Comparison of ENCODE assay signal across 12 mouse cellular contexts in the genomic region with DNA sequence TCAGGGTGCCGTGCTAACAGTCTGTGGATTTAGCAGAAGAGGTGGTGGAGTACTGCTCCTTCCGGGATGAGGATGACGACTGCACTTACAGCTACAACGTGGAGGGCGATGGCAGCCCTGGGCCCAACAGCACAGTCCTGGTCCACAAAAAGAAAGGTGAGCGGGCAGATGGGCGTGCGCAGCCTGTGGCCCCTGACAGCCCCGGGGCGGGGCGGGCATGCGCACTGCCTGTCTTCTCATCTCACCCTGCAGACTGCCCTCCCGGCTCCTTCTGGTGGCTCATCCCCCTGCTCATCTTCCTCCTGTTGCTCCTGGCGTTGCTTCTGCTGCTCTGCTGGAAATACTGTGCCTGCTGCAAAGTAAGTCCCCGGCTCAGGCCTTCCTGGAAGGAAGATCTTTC. TPM values are rescaled to one million over a fixed set of nuclear protein-coding genes. Genes with fewer than 3 reads are reported as not detected.
DNase-seq lines count a peak whose midpoint lies in the region; ATAC-seq and TF ChIP-seq lines count a peak whose summit lies in the region.
"Had no signal": no experiment of that assay in that cellular context is flagged by ENCODE, and none has a peak within 500 bp of the region (broad histone marks: within the 10 kb centered on the region; RNA-seq: fewer than 3 reads in every experiment).

No protein-coding gene starts in this region.

- no peaks in the 10 kb centered on the region; the same call in 1 of the 2 replicates for H3K4me1 ChIP-seq in heart, embryonic 13.5 days
- H3K4me1 ChIP-seq in midbrain, embryonic 11.5 days (ENCODE audit: control insufficient read depth, insufficient read depth, low read length) = no peaks in the 10 kb centered on the region
- no peaks in the 10 kb centered on the region for H3K4me1 ChIP-seq in midbrain, embryonic 14.5 days (ENCODE audit: control insufficient read depth, insufficient read depth, low read length)
- H3K4me1 ChIP-seq in intestine, embryonic 15.5 days (replicated peaks) = 0 out of 2 replicates have a peak, but pooled peaks cover 3% of the 10 kb centered on the region
- no peaks in the 10 kb centered on the region for H3K4me1 ChIP-seq in midbrain, embryonic 13.5 days (replicated peaks)
- no peaks in the 10 kb centered on the region for H3K4me1 ChIP-seq in thymus, adult 2 months (replicated peaks; ENCODE audit: control insufficient read depth, insufficient read depth, low read length)

- no peak for ATAC-seq in heart, embryonic 13.5 days (ENCODE audit: extremely low read depth, insufficient number of reproducible peaks, low FRiP score, low TSS enrichment)
- no peak for ATAC-seq in midbrain, embryonic 11.5 days (ENCODE audit: low FRiP score)
- no peak for ATAC-seq in midbrain, embryonic 14.5 days (ENCODE audit: low FRiP score, low TSS enrichment)
- ATAC-seq in intestine, embryonic 15.5 days = 0 out of 2 replicates have a peak, but pooled peaks have one; percentile 17
- no peak for ATAC-seq in midbrain, embryonic 13.5 days
- ATAC-seq: CD4-positive, CD25-positive, alpha-beta regulatory T cell, adult 4 months had no signal

- no peak overlapping the region for H3K27ac ChIP-seq in heart, embryonic 13.5 days (replicated peaks)
- H3K27ac ChIP-seq in midbrain, embryonic 11.5 days (ENCODE audit: low read depth, low read length) = no peak overlapping the region
- H3K27ac ChIP-seq in midbrain, embryonic 14.5 days (replicated peaks; ENCODE audit: low read depth, low read length) = no peak overlapping the region
- no peak overlapping the region for H3K27ac ChIP-seq in intestine, embryonic 15.5 days
- H3K27ac ChIP-seq in midbrain, embryonic 13.5 days = no peak overlapping the region
- no peak overlapping the region for H3K27ac ChIP-seq in thymus, adult 2 months (ENCODE audit: control insufficient read depth, insufficient read depth, low read length)

- peaks cover 58% of the 10 kb centered on the region for H3K27me3 ChIP-seq in heart, embryonic 13.5 days (replicated peaks)
- H3K27me3 ChIP-seq in midbrain, embryonic 11.5 days (ENCODE audit: control insufficient read depth, insufficient read depth, low read length) = no peaks in the 10 kb centered on the region
- no peaks in the 10 kb centered on the region for H3K27me3 ChIP-seq in midbrain, embryonic 14.5 days (ENCODE audit: control insufficient read depth, insufficient read depth, low read length)
- H3K27me3 ChIP-seq in intestine, embryonic 15.5 days (replicated peaks) = no peaks in the 10 kb centered on the region
- H3K27me3 ChIP-seq in midbrain, embryonic 13.5 days = peaks cover 4% of the 10 kb centered on the region; the same call in 1 of the 2 replicates
- H3K27me3 ChIP-seq in thymus, adult 2 months (ENCODE audit: control insufficient read depth, insufficient read depth, low read length) = no peaks in the 10 kb centered on the region; the same call in 1 of the 2 replicates

- no peaks in the 10 kb centered on the region for H3K36me3 ChIP-seq in heart, embryonic 13.5 days
- no peaks in the 10 kb centered on the region for H3K36me3 ChIP-seq in midbrain, embryonic 11.5 days (ENCODE audit: control insufficient read depth, insufficient read depth, low read length)
- no peaks in the 10 kb centered on the region for H3K36me3 ChIP-seq in midbrain, embryonic 14.5 days (ENCODE audit: control insufficient read depth, insufficient read depth, low read length)
- H3K36me3 ChIP-seq in intestine, embryonic 15.5 days = no peaks in the 10 kb centered on the region
- no peaks in the 10 kb centered on the region for H3K36me3 ChIP-seq in midbrain, embryonic 13.5 days
- H3K36me3 ChIP-seq in thymus, adult 2 months (ENCODE audit: control insufficient read depth, insufficient read depth, low read length) = no peaks in the 10 kb centered on the region

- TF ChIP-seq POLR2A in thymus, adult 2 months (IDR thresholded peaks at IDR 0.05; ENCODE audit: control insufficient read depth, extremely low read depth, insufficient read depth, low read length, poor library complexity) = no peak

- no peaks in the 10 kb centered on the region for H3K9me3 ChIP-seq in heart, embryonic 13.5 days
- H3K9me3 ChIP-seq in midbrain, embryonic 11.5 days (ENCODE audit: control insufficient read depth, low read length) = no peaks in the 10 kb centered on the region
- H3K9me3 ChIP-seq in midbrain, embryonic 14.5 days (ENCODE audit: control insufficient read depth, low read length) = no peaks in the 10 kb centered on the region
- H3K9me3 ChIP-seq in intestine, embryonic 15.5 days = no peaks in the 10 kb centered on the region
- no peaks in the 10 kb centered on the region for H3K9me3 ChIP-seq in midbrain, embryonic 13.5 days

- H3K4me3 ChIP-seq in heart, embryonic 13.5 days = peak overlapping the region; percentile 37
- H3K4me3 ChIP-seq in midbrain, embryonic 11.5 days (ENCODE audit: low read depth, low read length) = no peak overlapping the region
- H3K4me3 ChIP-seq in midbrain, embryonic 14.5 days (replicated peaks; ENCODE audit: low read depth, low read length) = no peak overlapping the region
- 0 out of 2 replicates have a peak overlapping the region, but pooled peaks have one; percentile 1 for H3K4me3 ChIP-seq in intestine, embryonic 15.5 days (replicated peaks)
- no peak overlapping the region for H3K4me3 ChIP-seq in midbrain, embryonic 13.5 days (replicated peaks)
- H3K4me3 ChIP-seq in thymus, adult 2 months (ENCODE audit: control insufficient read depth, insufficient read depth, low read length) = no peak overlapping the region

- WGBS in heart, embryonic 13.5 days = 29% methylated on average over 15 of the region's 15 CpGs
- 30% methylated on average over 15 of the region's 15 CpGs for WGBS in midbrain, embryonic 11.5 days
- WGBS in midbrain, embryonic 14.5 days = 35% methylated on average over 15 of the region's 15 CpGs
- 28% methylated on average over 15 of the region's 15 CpGs for WGBS in intestine, embryonic 15.5 days
- WGBS in midbrain, embryonic 13.5 days = 32% methylated on average over 15 of the region's 15 CpGs
- 75% methylated on average over 15 of the region's 15 CpGs for WGBS in thymus, adult 2 months

- no peak for TF ChIP-seq CTCF in thymus, adult 2 months (IDR thresholded peaks at IDR 0.05; ENCODE audit: borderline replicate concordance, control insufficient read depth, extremely low read depth, insufficient read depth, low read length, poor library complexity)

- peak overlapping the region; percentile 60; the same call in 1 of the 2 replicates for H3K9ac ChIP-seq in heart, embryonic 13.5 days
- H3K9ac ChIP-seq in midbrain, embryonic 11.5 days (ENCODE audit: low read length) = no peak overlapping the region
- H3K9ac ChIP-seq in midbrain, embryonic 14.5 days (replicated peaks; ENCODE audit: low read length) = no peak overlapping the region
- H3K9ac ChIP-seq in intestine, embryonic 15.5 days = no peak overlapping the region
- no peak overlapping the region for H3K9ac ChIP-seq in midbrain, embryonic 13.5 days (replicated peaks)

- peak overlapping the region; percentile 53 for H3K4me2 ChIP-seq in heart, embryonic 13.5 days
- H3K4me2 ChIP-seq in midbrain, embryonic 11.5 days = 0 out of 2 replicates have a peak overlapping the region, but pooled peaks have one; percentile 6
- H3K4me2 ChIP-seq in midbrain, embryonic 14.5 days (ENCODE audit: low read length) = no peak overlapping the region
- H3K4me2 ChIP-seq in intestine, embryonic 15.5 days (replicated peaks) = peak overlapping the region; percentile 42
- H3K4me2 ChIP-seq in midbrain, embryonic 13.5 days (replicated peaks) = peak overlapping the region; percentile 25; the same call in 1 of the 2 replicates

- no peak for DNase-seq in heart, postnatal 4 days
- no peak for DNase-seq in midbrain, embryonic 11.5 days (ENCODE audit: low spot score, missing footprints)
- no peak for DNase-seq in midbrain, embryonic 14.5 days
- DNase-seq in thymus, adult 2 months = no peak
- no peak for DNase-seq in urinary bladder, adult 2 months (ENCODE audit: low spot score)
- DNase-seq: lung, adult 2 months; thymus, postnatal 36 days had no signal

RNA-seq across cellular contexts. Expression of gene Itgb4, which starts 15.2 kb away (rescaled TPM):
- 0.99 and 1.1 TPM in 2 replicates for polyA plus RNA-seq in heart, embryonic 13.5 days (2015; fragmentation: Nextera tagmentation; extraction: Ambion mirVana)
- total RNA-seq in heart, postnatal 4 days (2021) = 1 to 10 TPM; 5.0 to 5.4 TPM
- 0.23 and 0.25 TPM in 2 replicates for polyA plus RNA-seq in midbrain, embryonic 11.5 days (2014; fragmentation: Nextera tagmentation; extraction: Ambion mirVana)
- polyA plus RNA-seq in midbrain, embryonic 14.5 days (2014; fragmentation: Nextera tagmentation; extraction: Ambion mirVana) = 0.43 and 0.68 TPM in 2 replicates
- polyA plus RNA-seq in intestine, embryonic 15.5 days (2015; fragmentation: Nextera tagmentation; extraction: Ambion mirVana) = 7.9 and 10.0 TPM in 2 replicates
- polyA plus RNA-seq in midbrain, embryonic 13.5 days (2015; fragmentation: Nextera tagmentation; extraction: Ambion mirVana) = 0.15 and 0.43 TPM in 2 replicates
- polyA plus RNA-seq in thymus, adult 2 months (2012; rRNA removed) = 19.8 and 20.8 TPM in 2 replicates
- polyA plus RNA-seq in urinary bladder, adult 2 months (2012; rRNA removed) = 24.7 and 35.7 TPM in 2 replicates
- total RNA-seq: granulocyte monocyte progenitor cell, adult 5-6 weeks had no signal
- polyA plus RNA-seq: CD4-positive, CD25-positive, alpha-beta regulatory T cell, adult 4 months had no signal

RNA-seq across cellular contexts. Expression of gene Galk1, which starts 22.8 kb away (rescaled TPM):
- polyA plus RNA-seq in heart, embryonic 13.5 days (2015; fragmentation: Nextera tagmentation; extraction: Ambion mirVana) = 150 and 178 TPM in 2 replicates
- total RNA-seq in heart, postnatal 4 days (2021) = 10 to 100 TPM; 52.9 to 54.3 TPM
- 82.5 and 93.4 TPM in 2 replicates for polyA plus RNA-seq in midbrain, embryonic 11.5 days (2014; fragmentation: Nextera tagmentation; extraction: Ambion mirVana)
- polyA plus RNA-seq in midbrain, embryonic 14.5 days (2014; fragmentation: Nextera tagmentation; extraction: Ambion mirVana) = 32.5 and 39.3 TPM in 2 replicates
- 274 and 302 TPM in 2 replicates for polyA plus RNA-seq in intestine, embryonic 15.5 days (2015; fragmentation: Nextera tagmentation; extraction: Ambion mirVana)
- polyA plus RNA-seq in midbrain, embryonic 13.5 days (2015; fragmentation: Nextera tagmentation; extraction: Ambion mirVana) = 49.2 and 58.9 TPM in 2 replicates
- 110 and 133 TPM in 2 replicates for polyA plus RNA-seq in thymus, adult 2 months (2012; rRNA removed)
- 45.4 and 51.7 TPM in 2 replicates for polyA plus RNA-seq in urinary bladder, adult 2 months (2012; rRNA removed)

RNA-seq across cellular contexts. Expression of gene H3f3b, which starts 38.1 kb away (rescaled TPM):
- 647 and 691 TPM in 2 replicates for polyA plus RNA-seq in heart, embryonic 13.5 days (2015; fragmentation: Nextera tagmentation; extraction: Ambion mirVana)
- total RNA-seq in heart, postnatal 4 days (2021) = 100 to 1,000 TPM; 466 to 502 TPM
- 1,982 and 2,171 TPM in 2 replicates for polyA plus RNA-seq in midbrain, embryonic 11.5 days (2014; fragmentation: Nextera tagmentation; extraction: Ambion mirVana)
- polyA plus RNA-seq in midbrain, embryonic 14.5 days (2014; fragmentation: Nextera tagmentation; extraction: Ambion mirVana) = 2,683 and 2,948 TPM in 2 replicates
- polyA plus RNA-seq in intestine, embryonic 15.5 days (2015; fragmentation: Nextera tagmentation; extraction: Ambion mirVana) = 1,398 and 1,618 TPM in 2 replicates
- polyA plus RNA-seq in midbrain, embryonic 13.5 days (2015; fragmentation: Nextera tagmentation; extraction: Ambion mirVana) = 2,611 and 2,977 TPM in 2 replicates
- polyA plus RNA-seq in thymus, adult 2 months (2012; rRNA removed) = 484 and 567 TPM in 2 replicates
- 374 and 394 TPM in 2 replicates for polyA plus RNA-seq in urinary bladder, adult 2 months (2012; rRNA removed)

RNA-seq across cellular contexts. Expression of gene Unk, which starts 40.4 kb away (rescaled TPM):
- polyA plus RNA-seq in heart, embryonic 13.5 days (2015; fragmentation: Nextera tagmentation; extraction: Ambion mirVana) = 22.8 and 23.9 TPM in 2 replicates
- 10 to 100 TPM; 22.3 to 25.0 TPM for total RNA-seq in heart, postnatal 4 days (2021)
- polyA plus RNA-seq in midbrain, embryonic 11.5 days (2014; fragmentation: Nextera tagmentation; extraction: Ambion mirVana) = 23.4 and 24.1 TPM in 2 replicates
- 26.5 and 33.0 TPM in 2 replicates for polyA plus RNA-seq in midbrain, embryonic 14.5 days (2014; fragmentation: Nextera tagmentation; extraction: Ambion mirVana)
- 25.7 and 27.4 TPM in 2 replicates for polyA plus RNA-seq in intestine, embryonic 15.5 days (2015; fragmentation: Nextera tagmentation; extraction: Ambion mirVana)
- polyA plus RNA-seq in midbrain, embryonic 13.5 days (2015; fragmentation: Nextera tagmentation; extraction: Ambion mirVana) = 41.1 and 43.7 TPM in 2 replicates
- polyA plus RNA-seq in thymus, adult 2 months (2012; rRNA removed) = 121 and 123 TPM in 2 replicates
- polyA plus RNA-seq in urinary bladder, adult 2 months (2012; rRNA removed) = 23.3 and 23.7 TPM in 2 replicates

RNA-seq across cellular contexts. Expression of gene Recql5, which starts 56.4 kb away (rescaled TPM):
- 11.6 and 12.7 TPM in 2 replicates for polyA plus RNA-seq in heart, embryonic 13.5 days (2015; fragmentation: Nextera tagmentation; extraction: Ambion mirVana)
- 1 to 10 TPM; 8.0 to 10.0 TPM for total RNA-seq in heart, postnatal 4 days (2021)
- polyA plus RNA-seq in midbrain, embryonic 11.5 days (2014; fragmentation: Nextera tagmentation; extraction: Ambion mirVana) = 16.1 and 18.4 TPM in 2 replicates
- 18.0 and 18.4 TPM in 2 replicates for polyA plus RNA-seq in midbrain, embryonic 14.5 days (2014; fragmentation: Nextera tagmentation; extraction: Ambion mirVana)
- polyA plus RNA-seq in intestine, embryonic 15.5 days (2015; fragmentation: Nextera tagmentation; extraction: Ambion mirVana) = 16.2 and 21.0 TPM in 2 replicates
- polyA plus RNA-seq in midbrain, embryonic 13.5 days (2015; fragmentation: Nextera tagmentation; extraction: Ambion mirVana) = 28.3 and 29.2 TPM in 2 replicates
- 32.4 and 34.3 TPM in 2 replicates for polyA plus RNA-seq in thymus, adult 2 months (2012; rRNA removed)
- polyA plus RNA-seq in urinary bladder, adult 2 months (2012; rRNA removed) = 26.4 and 29.5 TPM in 2 replicates

Comparison
In these comparisons a context has a peak if more than half of its experiments do, and no peak if none do; other contexts are left out.
1. H3K4me3 ChIP-seq: peak in heart, embryonic 13.5 days (single experiment) and intestine, embryonic 15.5 days (single experiment); none in midbrain, embryonic 11.5 days (single experiment), midbrain, embryonic 14.5 days (single experiment), midbrain, embryonic 13.5 days (single experiment) and thymus, adult 2 months (single experiment).